Mouse (Mus musculus) right cerebral cortex, adult 2 months (tissue): Measurements from ENCODE around the gene Mbnl1.
"Not testable (repeated sequence)": the region's sequence is repeated elsewhere in the genome, so short reads cannot be mapped to it uniquely, and the experiment has no call there.

Source experiments
- DNase-seq, 2 experiments: peaks; one replicate each; pipeline ENCODE4 v3.0.0; 2021 to 2022; ENCODE audit warnings: low spot score in 2 of 2

Mbnl1 gene

GRCm38 (mm10) chr3:60472681-60473177, at the start of gene Mbnl1:
Gene Mbnl1, plus strand, starts transcription at chr3:60472830.
- DNase-seq: no peak

- no peak for DNase-seq
These were observed 48.5 kb upstream of the Mbnl1 start for GRCm38 (mm10) chr3:60424148-60424547.

GRCm38 (mm10) chr3:60429049-60429448, 43.6 kb upstream of the Mbnl1 start:
- no peak for DNase-seq

- DNase-seq: no peak
These were observed 35.4 kb upstream of the Mbnl1 start for GRCm38 (mm10) chr3:60437254-60437653.

GRCm38 (mm10) chr3:60437678-60438232, 34.9 kb upstream of the Mbnl1 start:
- DNase-seq: no peak

GRCm38 (mm10) chr3:60438715-60439114, 33.9 kb upstream of the Mbnl1 start:
- DNase-seq: no peak

- DNase-seq: no peak
These were observed 10.7 kb upstream of the Mbnl1 start for GRCm38 (mm10) chr3:60461828-60462521.

GRCm38 (mm10) chr3:60468667-60469066, 4.0 kb upstream of the Mbnl1 start:
- not testable (repeated sequence) for DNase-seq

- not testable (repeated sequence) for DNase-seq
These were observed 3.3 kb upstream of the Mbnl1 start for GRCm38 (mm10) chr3:60469170-60469805.

GRCm38 (mm10) chr3:60472011-60472680, 484 bp upstream of the Mbnl1 start:
- no peak for DNase-seq

GRCm38 (mm10) chr3:60473861-60474653, 1.4 kb downstream of the Mbnl1 start:
- no peak for DNase-seq

- no peak for DNase-seq
These were observed 2.0 kb downstream of the Mbnl1 start for GRCm38 (mm10) chr3:60474654-60474972.

GRCm38 (mm10) chr3:60475055-60475454, 2.4 kb downstream of the Mbnl1 start:
- no peak for DNase-seq

GRCm38 (mm10) chr3:60476751-60477255, 4.2 kb downstream of the Mbnl1 start:
- DNase-seq: no peak

- DNase-seq: no peak
These were observed 5.8 kb downstream of the Mbnl1 start for GRCm38 (mm10) chr3:60478433-60478832.

GRCm38 (mm10) chr3:60480716-60481115, 8.1 kb downstream of the Mbnl1 start:
- DNase-seq: no peak

GRCm38 (mm10) chr3:60481740-60482399, 9.2 kb downstream of the Mbnl1 start:
- no peak for DNase-seq

GRCm38 (mm10) chr3:60483305-60483704, 10.7 kb downstream of the Mbnl1 start:
- no peak for DNase-seq

GRCm38 (mm10) chr3:60485987-60486712, 13.5 kb downstream of the Mbnl1 start:
- no peak for DNase-seq

- DNase-seq: peak in 1 of 2 experiments; percentile 21
These were observed 14.1 kb downstream of the Mbnl1 start for GRCm38 (mm10) chr3:60486713-60487170.
